Mouse (Mus musculus) limb, embryonic 15.5 days (tissue): ENCODE measurements around the gene Gpr146. TPM values are rescaled to one million over a fixed set of nuclear protein-coding genes. Genes with fewer than 3 reads are reported as not detected.
A peak's percentile ranks its signal among the peaks of the same experiment; 100 is the strongest.

Source experiments
- ATAC-seq: fragments of 200-750 bp; cut with Nextera tagmentation; 2 replicates; pipeline ENCODE4 v1.8.0; 2017; ENCODE audit warnings: low read depth, moderate TSS enrichment; ENCODE audit not compliant: insufficient number of reproducible peaks, low FRiP score, low TSS enrichment
- H3K27ac ChIP-seq: fragments of 300-500 bp; sonication (generic); 2 replicates; pipeline ENCODE4 v1.5.1; 2015; ENCODE audit warnings: moderate library complexity, mild to moderate bottlenecking, inconsistent platforms
- H3K27me3 ChIP-seq: fragments of 300-500 bp; sonication (generic); 2 replicates; pipeline ENCODE4 v1.6.1; 2015; ENCODE audit warnings: inconsistent platforms
- H3K36me3 ChIP-seq: fragments of 300-500 bp; sonication (generic); 2 replicates; pipeline ENCODE4 v1.6.1; 2015; ENCODE audit warnings: inconsistent platforms
- H3K4me1 ChIP-seq: fragments of 300-500 bp; sonication (generic); 2 replicates; pipeline ENCODE4 v1.6.1; 2015; ENCODE audit warnings: inconsistent platforms
- H3K4me2 ChIP-seq: fragments of 300-500 bp; sonication (generic); 2 replicates; pipeline ENCODE4 v1.6.1; 2015; ENCODE audit warnings: mild to moderate bottlenecking, inconsistent platforms
- H3K4me3 ChIP-seq: fragments of 300-500 bp; sonication (generic); 2 replicates; pipeline ENCODE4 v1.5.1; 2015; ENCODE audit warnings: mild to moderate bottlenecking, inconsistent platforms
- H3K9ac ChIP-seq: fragments of 300-500 bp; sonication (generic); 2 replicates; pipeline ENCODE4 v1.6.1; 2015; ENCODE audit warnings: inconsistent platforms
- H3K9me3 ChIP-seq: fragments of 300-500 bp; sonication (generic); 2 replicates; pipeline ENCODE4 v1.6.1; 2016; ENCODE audit warnings: inconsistent platforms
- WGBS: fragments of 180-500 bp; shearing (Covaris S2); methylation state at CpG from one replicate; pipeline ENCODE4 v1.1.7; 2015; 5-methylcytosine and 5-hydroxymethylcytosine counted together
- polyA plus RNA-seq: library from polyadenylated mRNA; unstranded; fragments of >200 nt; fragmentation: Nextera tagmentation; extraction: Ambion mirVana; gene quantifications from 2 replicates; pipeline ENCODE4 v1.2.1, GENCODE M21; 2015

Gene Gpr146
- polyA plus RNA-seq, 1 experiment from 2014 or later, result 2.6 TPM

DNA sequence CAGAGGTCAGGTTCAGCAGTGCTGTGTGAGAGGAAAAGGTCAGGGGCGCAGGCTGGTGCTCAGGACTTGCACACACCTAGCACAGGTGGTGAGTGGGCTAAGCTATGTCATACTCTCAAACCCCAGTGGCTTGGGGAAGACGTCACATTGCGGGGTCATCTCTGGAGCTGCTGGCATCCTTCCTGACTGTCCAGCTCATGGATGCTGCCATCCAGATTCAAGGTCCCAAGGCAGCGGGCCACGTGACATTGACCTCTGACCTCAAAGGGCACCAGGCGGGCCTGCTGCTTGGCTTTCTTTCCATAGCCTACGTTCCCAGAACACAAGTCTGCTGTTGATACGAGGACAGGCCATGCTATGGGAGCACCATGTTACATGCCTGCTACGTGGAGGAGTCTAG is 49.5 kb downstream of the Gpr146 start:
- ATAC-seq, result no peak
- Histone ChIP-seq H3K9ac (no peak overlapping the region), H3K27me3 (no peaks in the 10 kb centered on the region), H3K36me3 (peaks cover 8% of the 10 kb centered on the region), H3K27ac (no peak overlapping the region), H3K9me3 (no peaks in the 10 kb centered on the region), H3K4me1 (peaks cover 63% of the 10 kb centered on the region), H3K4me2 (no peak overlapping the region), H3K4me3 (no peak overlapping the region)
- WGBS, result 84% methylated on average over 9 of the region's 9 CpGs

DNA sequence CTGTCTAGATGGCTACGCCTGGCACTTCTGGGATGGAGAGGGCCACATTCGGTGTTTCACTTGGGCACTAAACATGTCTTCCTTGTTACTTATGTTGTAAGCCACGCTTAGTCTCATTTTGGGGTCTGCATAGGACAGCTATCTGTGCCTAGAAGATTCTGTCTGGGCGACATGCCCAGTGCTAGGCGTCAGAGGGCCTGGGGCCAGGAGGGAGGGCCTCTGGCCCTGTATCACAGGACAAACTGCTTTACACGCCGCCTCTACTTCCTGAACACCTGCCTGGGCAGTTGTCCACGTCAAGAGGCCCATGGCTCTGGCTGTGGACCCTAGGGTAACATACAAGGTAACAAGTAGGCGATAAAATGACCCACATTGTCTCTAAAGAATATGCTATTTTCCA is 50.5 kb downstream of the Gpr146 start:
- no peak for ATAC-seq
- no peak overlapping the region for H3K4me2 ChIP-seq
- peaks cover 8% of the 10 kb centered on the region for H3K36me3 ChIP-seq
- no peaks in the 10 kb centered on the region for H3K27me3 ChIP-seq
- no peaks in the 10 kb centered on the region for H3K9me3 ChIP-seq
- H3K4me3 ChIP-seq, result no peak overlapping the region
- 65% methylated on average over 9 of the region's 9 CpGs for WGBS
- no peak overlapping the region for H3K9ac ChIP-seq
- peaks cover 53% of the 10 kb centered on the region for H3K4me1 ChIP-seq
- no peak overlapping the region for H3K27ac ChIP-seq

DNA sequence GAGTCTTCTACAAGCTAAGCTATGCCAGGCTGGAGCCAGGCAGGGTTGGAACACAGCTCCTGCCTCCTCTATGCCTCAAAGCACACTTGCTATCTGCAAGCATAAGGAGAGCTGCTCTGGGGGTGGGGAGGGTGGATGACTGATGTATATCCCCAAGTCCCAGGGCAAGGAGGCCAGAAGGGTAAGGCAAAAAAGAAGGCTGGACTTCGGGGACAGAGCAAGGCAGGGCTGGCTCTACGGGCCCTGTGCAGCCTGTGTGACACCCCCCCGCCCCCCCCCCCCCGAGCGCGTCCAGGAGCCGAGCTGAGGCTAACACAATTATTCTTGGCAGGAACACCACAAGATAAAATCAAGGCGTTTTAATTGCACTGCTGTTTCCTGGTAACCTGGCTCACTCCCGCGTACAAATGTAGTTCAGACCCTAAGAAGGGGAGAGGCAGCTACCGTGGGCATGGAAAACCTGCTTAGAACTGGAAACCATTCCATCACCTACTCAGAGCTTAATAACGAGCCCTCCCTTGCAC is 52.4 kb downstream of the Gpr146 start:
- Histone ChIP-seq H3K27me3 (no peaks in the 10 kb centered on the region), H3K27ac (no peak overlapping the region), H3K4me2 (no peak overlapping the region), H3K9ac (no peak overlapping the region), H3K4me3 (no peak overlapping the region), H3K4me1 (peaks cover 49% of the 10 kb centered on the region), H3K9me3 (no peaks in the 10 kb centered on the region), H3K36me3 (peaks cover 8% of the 10 kb centered on the region)
- 22% methylated on average over 12 of the region's 12 CpGs for WGBS
- no peak for ATAC-seq

DNA sequence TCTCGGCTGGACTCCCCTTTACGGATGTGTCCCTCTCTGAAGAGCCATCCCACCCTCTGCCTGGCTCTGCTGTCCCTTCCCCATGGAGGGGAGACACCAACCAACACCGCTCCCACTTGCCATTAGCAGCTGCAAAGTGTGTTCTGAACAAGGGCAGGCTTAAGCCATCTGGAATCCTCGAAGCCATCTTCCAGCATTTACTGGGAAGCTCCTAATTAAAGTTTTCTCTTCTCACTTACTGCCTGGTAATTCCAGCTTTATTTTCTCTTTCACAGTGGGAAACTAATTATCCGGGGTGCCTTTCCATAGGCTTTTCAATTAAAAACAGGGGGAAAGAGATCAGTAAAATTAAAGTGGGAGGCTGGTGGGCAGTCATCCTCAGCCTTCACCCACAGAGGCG is 54.8 kb downstream of the Gpr146 start:
- WGBS, result 56% methylated on average over 6 of the region's 6 CpGs
- ATAC-seq, result no peak
- Histone ChIP-seq H3K4me1 (peaks cover 50% of the 10 kb centered on the region), H3K4me2 (no peak overlapping the region), H3K9ac (no peak overlapping the region), H3K9me3 (no peaks in the 10 kb centered on the region), H3K27me3 (no peaks in the 10 kb centered on the region), H3K4me3 (no peak overlapping the region), H3K36me3 (no peaks in the 10 kb centered on the region), H3K27ac (no peak overlapping the region)

- no peak overlapping the region for H3K4me2 ChIP-seq
- no peaks in the 10 kb centered on the region for H3K27me3 ChIP-seq
- no peak for ATAC-seq
- H3K36me3 ChIP-seq, result no peaks in the 10 kb centered on the region
- H3K9me3 ChIP-seq, result no peaks in the 10 kb centered on the region
- no peak overlapping the region for H3K27ac ChIP-seq
- no peak overlapping the region for H3K4me3 ChIP-seq
- peaks cover 48% of the 10 kb centered on the region for H3K4me1 ChIP-seq
- no peak overlapping the region for H3K9ac ChIP-seq
- 61% methylated on average over 7 of the region's 7 CpGs for WGBS
Observed at GRCm38 (mm10) chr5:139432747-139433508, 55.4 kb downstream of the Gpr146 start.

GRCm38 (mm10) chr5:139433842-139434568 is 56.5 kb downstream of the Gpr146 start:
- no peaks in the 10 kb centered on the region for H3K9me3 ChIP-seq
- no peaks in the 10 kb centered on the region for H3K27me3 ChIP-seq
- no peak overlapping the region for H3K9ac ChIP-seq
- H3K36me3 ChIP-seq, result no peaks in the 10 kb centered on the region
- H3K4me2 ChIP-seq, result no peak overlapping the region
- H3K4me3 ChIP-seq, result no peak overlapping the region
- WGBS, result 68% methylated on average over 9 of the region's 9 CpGs
- 0 out of 2 replicates have a peak overlapping the region, but pooled peaks have one; percentile 59 for H3K27ac ChIP-seq
- peaks cover 43% of the 10 kb centered on the region for H3K4me1 ChIP-seq
- ATAC-seq, result no peak

DNA sequence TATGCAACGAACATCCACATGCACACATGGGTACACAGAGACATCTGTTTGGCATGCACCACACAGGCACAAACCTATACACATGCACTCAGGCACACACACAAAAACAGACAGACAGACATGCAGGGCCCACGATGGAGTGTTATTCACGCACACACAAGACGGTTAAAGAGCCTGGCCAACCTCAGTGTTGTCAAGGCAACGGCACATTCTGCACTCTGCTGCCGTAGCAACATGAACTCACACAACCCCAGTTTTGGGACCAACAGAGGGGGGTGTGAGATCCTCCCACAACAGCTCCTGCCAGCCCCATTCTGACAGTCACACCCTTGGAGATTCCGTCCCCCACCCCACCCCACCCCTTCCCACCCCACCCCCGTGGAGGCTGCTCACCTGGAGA is 57.4 kb downstream of the Gpr146 start:
- no peak for ATAC-seq

GRCm38 (mm10) chr5:139437769-139438168 is 60.3 kb downstream of the Gpr146 start:
- Histone ChIP-seq H3K9ac (no peak overlapping the region), H3K36me3 (no peaks in the 10 kb centered on the region), H3K4me3 (no peak overlapping the region), H3K4me1 (peaks cover 27% of the 10 kb centered on the region), H3K27me3 (no peaks in the 10 kb centered on the region), H3K4me2 (no peak overlapping the region), H3K27ac (no peak overlapping the region), H3K9me3 (no peaks in the 10 kb centered on the region)
- WGBS, result 93% methylated on average over 4 of the region's 4 CpGs
- ATAC-seq, result no peak

More for the DNA sequence above, 57.4 kb downstream of the Gpr146 start:
- Histone ChIP-seq H3K4me1 (peaks cover 34% of the 10 kb centered on the region), H3K4me2 (no peak overlapping the region), H3K27ac (peak overlapping the region; percentile 59; the same call in 1 of the 2 replicates), H3K9me3 (no peaks in the 10 kb centered on the region), H3K9ac (no peak overlapping the region), H3K4me3 (no peak overlapping the region), H3K36me3 (no peaks in the 10 kb centered on the region), H3K27me3 (no peaks in the 10 kb centered on the region)
- WGBS, result 47% methylated on average over 8 of the region's 8 CpGs

DNA sequence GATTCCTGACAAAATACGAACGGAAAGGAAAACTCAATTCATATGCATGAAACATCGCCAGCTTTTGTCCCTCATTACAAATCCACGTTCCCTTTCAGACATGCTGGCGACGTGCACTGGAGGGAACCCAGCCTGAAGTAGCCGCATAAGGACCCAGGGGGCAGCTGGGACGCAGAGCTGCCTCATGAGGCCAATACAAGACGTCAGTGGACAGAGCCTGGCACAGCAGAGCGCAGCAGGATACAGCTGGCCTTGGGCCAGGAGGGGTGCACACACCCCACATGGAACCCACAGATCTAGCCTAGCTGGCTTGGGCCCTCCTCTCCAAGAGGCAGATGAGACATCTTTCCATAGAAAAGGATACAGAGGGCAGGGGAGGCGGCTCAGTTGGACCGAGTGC is 60.9 kb downstream of the Gpr146 start:
- 84% methylated on average over 12 of the region's 12 CpGs for WGBS
- no peak overlapping the region for H3K9ac ChIP-seq

DNA sequence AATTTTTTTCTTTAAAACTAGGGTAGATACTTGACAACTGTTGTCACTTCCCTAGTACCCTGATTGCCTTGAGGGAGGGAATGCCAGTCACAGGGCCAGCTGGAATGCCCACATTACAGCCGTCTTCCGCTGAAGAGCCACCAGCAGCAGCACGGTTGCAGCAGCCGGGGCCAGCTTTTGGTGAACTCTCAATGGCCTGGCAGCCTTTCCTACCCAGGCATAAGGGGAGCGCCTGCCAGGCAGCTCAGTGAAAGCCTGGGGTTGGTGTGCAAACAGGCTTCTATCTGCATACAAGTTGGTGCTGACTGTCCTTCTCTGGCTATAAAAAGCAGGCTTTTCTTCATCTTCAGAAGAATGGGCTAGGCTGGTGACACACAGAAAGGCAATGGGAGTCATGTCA is 63.0 kb downstream of the Gpr146 start:
- no peak for ATAC-seq
- H3K36me3 ChIP-seq, result no peaks in the 10 kb centered on the region
- H3K4me1 ChIP-seq, result peaks cover 12% of the 10 kb centered on the region; the same call in 1 of the 2 replicates
- no peak overlapping the region for H3K4me3 ChIP-seq
- no peak overlapping the region for H3K9ac ChIP-seq
- H3K4me2 ChIP-seq, result no peak overlapping the region
- H3K27ac ChIP-seq, result no peak overlapping the region
- no peaks in the 10 kb centered on the region for H3K27me3 ChIP-seq
- WGBS, result 82% methylated on average over 5 of the region's 5 CpGs
- no peaks in the 10 kb centered on the region for H3K9me3 ChIP-seq

More for the DNA sequence above, 60.9 kb downstream of the Gpr146 start:
- Histone ChIP-seq H3K9me3 (no peaks in the 10 kb centered on the region), H3K27me3 (no peaks in the 10 kb centered on the region), H3K36me3 (no peaks in the 10 kb centered on the region), H3K4me1 (peaks cover 29% of the 10 kb centered on the region), H3K4me3 (no peak overlapping the region), H3K27ac (no peak overlapping the region), H3K4me2 (no peak overlapping the region)
- ATAC-seq, result no peak

DNA sequence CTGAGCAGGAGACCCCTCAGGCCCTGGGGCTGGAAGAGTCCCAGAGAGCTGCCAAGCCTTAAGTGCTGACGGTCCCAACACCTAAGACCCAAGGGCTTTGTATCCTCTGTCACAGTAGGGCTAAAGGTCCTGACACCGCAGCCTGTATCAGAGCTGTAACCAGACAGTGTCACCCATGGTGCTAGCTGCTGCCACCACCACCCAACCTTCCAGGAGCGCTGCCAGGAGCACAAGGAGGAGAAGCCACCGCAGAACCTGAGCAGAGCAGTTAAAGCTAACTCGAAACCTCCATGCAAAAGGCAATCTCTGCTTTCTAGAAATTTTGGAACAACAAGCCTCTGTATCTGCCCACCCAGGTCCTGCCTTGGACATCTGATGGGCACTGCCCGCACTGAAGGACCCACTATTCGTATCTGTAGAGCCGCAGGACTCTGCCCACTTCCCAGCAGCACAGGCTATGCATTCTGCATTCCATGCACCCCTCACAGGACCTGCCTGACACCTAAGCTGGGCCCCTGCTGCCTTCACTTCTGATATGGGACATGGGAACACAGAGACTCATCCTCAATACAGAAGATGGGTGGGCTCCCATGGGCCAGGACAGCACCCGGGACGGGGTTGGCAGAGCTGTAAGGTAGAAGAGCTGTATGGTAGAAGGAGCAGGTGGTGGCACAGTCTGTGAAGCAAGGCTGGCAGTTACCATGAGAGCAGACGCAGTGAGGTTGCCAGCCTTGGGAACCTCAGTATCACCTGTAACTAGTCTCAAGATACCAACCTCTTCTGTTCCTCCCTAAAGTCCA is 63.6 kb downstream of the Gpr146 start:
- H3K9ac ChIP-seq, result no peak overlapping the region
- no peak overlapping the region for H3K27ac ChIP-seq
- H3K4me2 ChIP-seq, result no peak overlapping the region
- H3K4me3 ChIP-seq, result no peak overlapping the region
- no peak for ATAC-seq
- H3K9me3 ChIP-seq, result no peaks in the 10 kb centered on the region
- H3K4me1 ChIP-seq, result peaks cover 16% of the 10 kb centered on the region; the same call in 1 of the 2 replicates
- H3K36me3 ChIP-seq, result no peaks in the 10 kb centered on the region
- 90% methylated on average over 11 of the region's 11 CpGs for WGBS
- H3K27me3 ChIP-seq, result no peaks in the 10 kb centered on the region

GRCm38 (mm10) chr5:139441726-139442018 is 64.2 kb downstream of the Gpr146 start:
- Histone ChIP-seq H3K4me3 (no peak overlapping the region), H3K9me3 (no peaks in the 10 kb centered on the region), H3K27me3 (no peaks in the 10 kb centered on the region), H3K36me3 (no peaks in the 10 kb centered on the region), H3K4me2 (no peak overlapping the region), H3K27ac (no peak overlapping the region), H3K4me1 (peaks cover 16% of the 10 kb centered on the region; the same call in 1 of the 2 replicates), H3K9ac (no peak overlapping the region)
- no peak for ATAC-seq
- WGBS, result 91% methylated on average over 2 of the region's 2 CpGs
